Comparison of ENCODE assay signal across 8 mouse cellular contexts in the genomic region with DNA sequence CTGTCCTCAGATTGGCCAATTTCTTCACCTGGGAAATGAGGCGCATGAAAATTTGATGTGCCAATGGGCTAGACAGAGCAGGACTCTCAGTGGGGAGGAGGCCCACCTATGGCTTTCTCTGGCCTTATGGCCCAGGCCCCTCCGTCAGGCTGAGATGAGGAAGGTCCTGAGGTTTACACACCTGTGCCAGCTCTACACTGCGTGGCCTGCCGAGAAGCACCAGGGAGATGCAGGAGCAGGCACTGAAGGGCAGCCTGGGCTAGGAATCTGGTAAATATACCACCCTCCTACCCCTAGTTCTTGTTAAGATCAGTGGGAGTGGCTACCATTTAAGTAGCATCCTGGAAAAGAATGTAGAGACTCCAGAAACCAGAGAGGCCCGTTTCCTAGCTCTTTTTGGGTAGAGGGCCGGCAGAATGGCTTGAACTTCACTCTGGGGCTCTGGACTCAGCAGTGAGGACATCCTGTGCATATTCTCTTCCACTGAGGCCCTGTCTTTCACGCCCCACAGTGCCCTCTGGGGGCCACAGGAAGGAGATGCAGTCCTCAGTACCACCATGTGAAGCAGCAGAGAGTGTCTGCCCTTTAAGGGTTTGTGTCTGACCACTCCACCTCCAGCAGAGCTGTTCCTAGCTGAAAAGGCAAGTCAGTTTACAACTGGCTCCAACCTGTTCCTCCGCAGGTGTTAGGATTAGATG. TPM values are rescaled to one million over a fixed set of nuclear protein-coding genes. Genes with fewer than 3 reads are reported as not detected.
DNase-seq lines count a peak whose midpoint lies in the region; ATAC-seq and TF ChIP-seq lines count a peak whose summit lies in the region.

No protein-coding gene starts in this region.

- H3K27me3 ChIP-seq in heart, embryonic 11.5 days (ENCODE audit: control insufficient read depth, insufficient read depth, low read length), result no peaks in the 10 kb centered on the region
- H3K27me3 ChIP-seq in intestine, postnatal 0 days (replicated peaks; ENCODE audit: control insufficient read depth, insufficient read depth, low read length), result no peaks in the 10 kb centered on the region
- no peaks in the 10 kb centered on the region for H3K27me3 ChIP-seq in midbrain, embryonic 13.5 days
- H3K27me3 ChIP-seq in small intestine, adult 2 months (ENCODE audit: control insufficient read depth, insufficient read depth, low read length), result no peaks in the 10 kb centered on the region

- peak; percentile 94 for TF ChIP-seq CTCF in intestine, postnatal 0 days (IDR thresholded peaks at IDR 0.05; ENCODE audit: low read depth)
- peak; percentile 85; the same call in 1 of the 2 replicates for TF ChIP-seq CTCF in small intestine, adult 2 months (IDR thresholded peaks at IDR 0.05; ENCODE audit: extremely low read depth, insufficient read length, insufficient replicate concordance, low read depth, low read length)

- DNase-seq in heart, adult 11 months, result peak; percentile 96
- peak; percentile 88 for DNase-seq in embryo, embryonic 10.5 days (ENCODE audit: low spot score)
- peak; percentile 43 to 67 for DNase-seq in gastrocnemius, postnatal 36 days
- DNase-seq in left cerebral cortex, postnatal 36 days (ENCODE audit: low spot score in 2 of 2), result peak; percentile 65 to 67

- no peak overlapping the region for H3K27ac ChIP-seq in heart, embryonic 11.5 days (ENCODE audit: low read depth, low read length)
- H3K27ac ChIP-seq in intestine, postnatal 0 days (ENCODE audit: low read depth, low read length), result no peak overlapping the region
- no peak overlapping the region for H3K27ac ChIP-seq in midbrain, embryonic 13.5 days
- no peak overlapping the region for H3K27ac ChIP-seq in small intestine, adult 2 months (ENCODE audit: insufficient read depth, low read depth, low read length)

- ATAC-seq in heart, embryonic 11.5 days (replicated peaks; ENCODE audit: insufficient number of reproducible peaks, low FRiP score, low TSS enrichment), result no peak; the same call in 1 of the 2 replicates
- ATAC-seq in intestine, postnatal 0 days, result peak; percentile 48
- ATAC-seq in midbrain, embryonic 13.5 days, result peak; percentile 84

- no peak overlapping the region for H3K4me3 ChIP-seq in heart, embryonic 11.5 days (ENCODE audit: low read depth, low read length)
- no peak overlapping the region for H3K4me3 ChIP-seq in intestine, postnatal 0 days (ENCODE audit: low read depth, low read length)
- no peak overlapping the region for H3K4me3 ChIP-seq in midbrain, embryonic 13.5 days (replicated peaks)
- no peak overlapping the region for H3K4me3 ChIP-seq in small intestine, adult 2 months (ENCODE audit: low read depth, low read length)

- 67% methylated on average over 8 of the region's 8 CpGs for WGBS in heart, embryonic 11.5 days (ENCODE audit: insufficient replicate concordance)
- 64% methylated on average over 8 of the region's 8 CpGs for WGBS in intestine, postnatal 0 days
- WGBS in midbrain, embryonic 13.5 days, result 57% methylated on average over 8 of the region's 8 CpGs
- WGBS in small intestine, adult 2 months, result 63% methylated on average over 8 of the region's 8 CpGs

- no peak overlapping the region for H3K9ac ChIP-seq in heart, embryonic 11.5 days (ENCODE audit: low read depth, low read length)
- H3K9ac ChIP-seq in intestine, postnatal 0 days (ENCODE audit: low read depth, low read length), result no peak overlapping the region
- no peak overlapping the region; the same call in 1 of the 2 replicates for H3K9ac ChIP-seq in midbrain, embryonic 13.5 days (replicated peaks)

- intact Hi-C loops in gastrocnemius, postnatal 36 days (cut with DNase I), result no loop called here
- intact Hi-C loops in left cerebral cortex, postnatal 36 days (cut with DNase I), result loop anchor here (2.0 kb wide), 1 partner anchor 152 kb away; the partner anchor contains the start of gene Abtb2

- peaks cover 33% of the 10 kb centered on the region for H3K36me3 ChIP-seq in heart, embryonic 11.5 days (ENCODE audit: control insufficient read depth, insufficient read depth, low read length)
- H3K36me3 ChIP-seq in intestine, postnatal 0 days (ENCODE audit: control insufficient read depth, insufficient read depth), result peaks cover 42% of the 10 kb centered on the region
- H3K36me3 ChIP-seq in midbrain, embryonic 13.5 days, result peaks cover 68% of the 10 kb centered on the region
- H3K36me3 ChIP-seq in small intestine, adult 2 months (ENCODE audit: control insufficient read depth, insufficient read depth, low read length), result peaks cover 11% of the 10 kb centered on the region

- H3K4me1 ChIP-seq in heart, embryonic 11.5 days (ENCODE audit: control insufficient read depth, insufficient read depth, low read length), result peaks cover 9% of the 10 kb centered on the region
- H3K4me1 ChIP-seq in intestine, postnatal 0 days (replicated peaks; ENCODE audit: control insufficient read depth, insufficient read depth, low read length), result no peaks in the 10 kb centered on the region
- no peaks in the 10 kb centered on the region for H3K4me1 ChIP-seq in midbrain, embryonic 13.5 days (replicated peaks)
- H3K4me1 ChIP-seq in small intestine, adult 2 months (ENCODE audit: control insufficient read depth, insufficient read depth, insufficient read length, low read length), result peaks cover 5% of the 10 kb centered on the region

- no peaks in the 10 kb centered on the region for H3K9me3 ChIP-seq in heart, embryonic 11.5 days (replicated peaks; ENCODE audit: control insufficient read depth, low read length)
- H3K9me3 ChIP-seq in intestine, postnatal 0 days (ENCODE audit: control insufficient read depth), result no peaks in the 10 kb centered on the region
- H3K9me3 ChIP-seq in midbrain, embryonic 13.5 days, result no peaks in the 10 kb centered on the region

- TF ChIP-seq POLR2A in small intestine, adult 2 months (IDR thresholded peaks at IDR 0.05; ENCODE audit: low read depth, low read length), result no peak

- no peak overlapping the region for H3K4me2 ChIP-seq in heart, embryonic 11.5 days
- no peak overlapping the region for H3K4me2 ChIP-seq in intestine, postnatal 0 days (replicated peaks; ENCODE audit: low read depth)
- H3K4me2 ChIP-seq in midbrain, embryonic 13.5 days (replicated peaks), result no peak overlapping the region

RNA-seq across cellular contexts. Expression of gene Nat10, which starts 42.3 kb away (rescaled TPM):
- 15.3 and 18.0 TPM in 2 replicates for polyA plus RNA-seq in heart, embryonic 11.5 days (2014; fragmentation: Nextera tagmentation; extraction: Ambion mirVana)
- 10 to 100 TPM; 12.4 to 17.7 TPM for total RNA-seq in gastrocnemius, postnatal 36 days (2021)
- 8.8 and 9.3 TPM in 2 replicates for polyA plus RNA-seq in intestine, postnatal 0 days (2015; fragmentation: Nextera tagmentation; extraction: Ambion mirVana)
- total RNA-seq in left cerebral cortex, postnatal 36 days (2021), result 10 to 100 TPM; 20.5 to 29.1 TPM
- 19.0 and 20.3 TPM in 2 replicates for polyA plus RNA-seq in midbrain, embryonic 13.5 days (2015; fragmentation: Nextera tagmentation; extraction: Ambion mirVana)
- polyA plus RNA-seq in small intestine, adult 2 months (2012; rRNA removed), result 8.5 and 13.4 TPM in 2 replicates
